Mouse (Mus musculus): ENCODE measurements around the gene Mreg.

GRCm38 (mm10) chr1:72186151-72186550, 26.0 kb downstream of the Mreg start:
- TF ChIP-seq CTCF (IDR thresholded peaks at IDR 0.05; ENCODE audit: low read depth): no peak
- no peak for TF ChIP-seq EP300 (IDR thresholded peaks at IDR 0.05; ENCODE audit: low read depth)
